Mouse (Mus musculus) neural tube, embryonic 15.5 days (tissue): ENCODE data around the gene Shisa7. TPM values are rescaled to one million over a fixed set of nuclear protein-coding genes. Genes with fewer than 3 reads are reported as not detected.
"Not testable (repeated sequence)": the region's sequence is repeated elsewhere in the genome, so short reads cannot be mapped to it uniquely, and the experiment has no call there.

Source experiments
- ATAC-seq: fragments of 200-750 bp; cut with Nextera tagmentation; 2 replicates; pipeline ENCODE4 v1.8.0; 2017; ENCODE audit warnings: mild to moderate bottlenecking, moderate TSS enrichment, moderate library complexity; ENCODE audit not compliant: low FRiP score
- H3K27ac ChIP-seq: fragments of 300-500 bp; sonication (generic); replicated peaks from 2 replicates; pipeline ENCODE4 v1.5.1; 2015; ENCODE audit warnings: mild to moderate bottlenecking, inconsistent platforms
- H3K27me3 ChIP-seq: fragments of 300-500 bp; sonication (generic); replicated peaks from 2 replicates; pipeline ENCODE4 v1.6.1; 2015; ENCODE audit warnings: inconsistent platforms
- H3K36me3 ChIP-seq: fragments of 300-500 bp; sonication (generic); 2 replicates; pipeline ENCODE4 v1.6.1; 2015; ENCODE audit warnings: inconsistent platforms
- H3K4me1 ChIP-seq: fragments of 300-500 bp; sonication (generic); 2 replicates; pipeline ENCODE4 v1.6.1; 2015; ENCODE audit warnings: inconsistent platforms
- H3K4me2 ChIP-seq: fragments of 300-500 bp; sonication (generic); 2 replicates; pipeline ENCODE4 v1.6.1; 2015; ENCODE audit warnings: inconsistent platforms, mild to moderate bottlenecking, moderate library complexity
- H3K4me3 ChIP-seq: fragments of 300-500 bp; sonication (generic); replicated peaks from 2 replicates; pipeline ENCODE4 v1.5.1; 2015; ENCODE audit warnings: mild to moderate bottlenecking, inconsistent platforms
- H3K9ac ChIP-seq: fragments of 300-500 bp; sonication (generic); replicated peaks from 2 replicates; pipeline ENCODE4 v1.6.1; 2015; ENCODE audit warnings: mild to moderate bottlenecking, inconsistent platforms
- H3K9me3 ChIP-seq: fragments of 300-500 bp; sonication (generic); replicated peaks from 2 replicates; pipeline ENCODE4 v1.6.1; 2016; ENCODE audit warnings: inconsistent platforms
- WGBS: fragments of 180-500 bp; shearing (Covaris S2); methylation state at CpG from one replicate; pipeline ENCODE4 v1.1.7; 2015; ENCODE audit warnings: mixed read lengths; 5-methylcytosine and 5-hydroxymethylcytosine counted together
- polyA plus RNA-seq: library from polyadenylated mRNA; unstranded; fragments of >200 nt; fragmentation: Nextera tagmentation; extraction: Ambion mirVana; gene quantifications from 2 replicates; pipeline ENCODE4 v1.2.1, GENCODE M21; 2015

The Shisa7 gene
- polyA plus RNA-seq, result 10.6 and 11.3 TPM in 2 replicates

DNA sequence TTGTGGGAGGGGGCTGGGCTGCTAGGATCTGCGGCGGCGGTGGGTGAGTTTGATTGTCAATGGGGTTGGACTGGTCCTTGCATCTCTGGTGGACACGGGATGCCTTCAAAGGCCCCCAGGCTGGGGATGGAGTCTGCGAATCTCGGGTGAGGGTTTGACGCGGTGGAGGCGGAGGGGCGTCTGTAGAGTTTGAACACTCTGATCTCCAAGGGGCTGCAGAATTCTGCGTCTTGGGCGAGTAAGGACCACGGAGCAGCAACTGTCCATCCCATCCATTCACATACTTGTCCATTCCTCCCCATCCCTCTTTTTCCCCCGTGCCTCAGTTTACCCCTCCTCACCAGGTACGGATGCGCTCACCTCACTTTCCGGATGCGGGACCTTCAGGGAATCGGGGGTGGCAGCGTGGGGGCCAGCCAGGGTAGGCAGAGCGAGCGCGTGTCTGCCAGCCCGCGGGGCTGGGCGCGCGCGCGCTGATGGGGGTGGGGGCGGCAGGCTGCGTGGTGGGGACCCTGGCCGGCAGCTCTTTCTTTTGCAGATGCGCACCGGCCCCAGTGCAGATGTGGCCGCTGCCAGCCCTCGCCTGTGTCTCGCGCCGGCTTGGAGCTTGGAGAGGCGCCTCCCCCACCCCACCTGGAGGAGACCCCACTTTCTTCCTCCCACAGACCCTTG, at the start of gene Shisa7:
Gene Shisa7 (minus strand): TSS at position 452 of the 672 bp plus-strand sequence.
- Histone ChIP-seq H3K27ac (peak within 1 kb of the TSS; percentile 87), H3K9me3 (no peaks in the 10 kb centered on the region), H3K9ac (peak within 1 kb of the TSS; percentile 73), H3K4me2 (peak within 1 kb of the TSS; percentile 80), H3K4me3 (peak within 1 kb of the TSS; percentile 49), H3K4me1 (peaks cover 37% of the 10 kb centered on the region), H3K36me3 (no peaks in the 10 kb centered on the region), H3K27me3 (0 out of 2 replicates have a peak, but pooled peaks cover 4% of the 10 kb centered on the region)
- ATAC-seq, result peak; percentile 75
- WGBS, result under 1% methylated on average over 39 of the region's 41 CpGs

- Histone ChIP-seq H3K27ac (no peak overlapping the region), H3K9me3 (no peaks in the 10 kb centered on the region), H3K4me3 (no peak overlapping the region), H3K4me1 (no peaks in the 10 kb centered on the region), H3K27me3 (no peaks in the 10 kb centered on the region), H3K36me3 (no peaks in the 10 kb centered on the region), H3K4me2 (no peak overlapping the region), H3K9ac (no peak overlapping the region)
- WGBS, result 83% methylated on average over 4 of the region's 4 CpGs
- no peak for ATAC-seq
Measured at GRCm38 (mm10) chr7:4886680-4887079, 42.2 kb upstream of the Shisa7 start.

DNA sequence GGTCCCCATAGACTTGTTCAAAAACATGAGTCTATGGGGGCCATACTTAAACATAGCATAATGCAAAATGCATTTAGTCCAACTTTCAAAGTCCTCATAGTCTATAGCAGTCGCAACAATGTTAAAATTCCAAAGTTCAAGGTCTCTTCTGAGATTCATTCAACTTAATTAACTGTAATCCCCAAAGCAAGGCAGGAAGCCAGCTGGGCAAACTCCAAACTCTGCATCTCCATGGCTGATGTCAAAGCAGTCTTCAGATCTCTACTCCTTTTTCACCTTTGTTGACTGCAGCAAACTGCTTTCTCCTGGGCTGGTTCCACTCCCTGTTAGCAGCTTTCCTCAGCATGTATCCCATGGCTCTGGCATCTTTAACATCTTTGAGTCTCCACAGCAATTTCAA, 34.5 kb upstream of the Shisa7 start:
- 75% methylated on average over 1 of the region's 1 CpGs for WGBS
- H3K4me3 ChIP-seq, H3K27me3 ChIP-seq, H3K9ac ChIP-seq, H3K4me2 ChIP-seq, H3K36me3 ChIP-seq, H3K9me3 ChIP-seq, H3K27ac ChIP-seq, ATAC-seq: not testable (repeated sequence)
- H3K4me1 ChIP-seq, result peaks cover 15% of the 10 kb centered on the region

DNA sequence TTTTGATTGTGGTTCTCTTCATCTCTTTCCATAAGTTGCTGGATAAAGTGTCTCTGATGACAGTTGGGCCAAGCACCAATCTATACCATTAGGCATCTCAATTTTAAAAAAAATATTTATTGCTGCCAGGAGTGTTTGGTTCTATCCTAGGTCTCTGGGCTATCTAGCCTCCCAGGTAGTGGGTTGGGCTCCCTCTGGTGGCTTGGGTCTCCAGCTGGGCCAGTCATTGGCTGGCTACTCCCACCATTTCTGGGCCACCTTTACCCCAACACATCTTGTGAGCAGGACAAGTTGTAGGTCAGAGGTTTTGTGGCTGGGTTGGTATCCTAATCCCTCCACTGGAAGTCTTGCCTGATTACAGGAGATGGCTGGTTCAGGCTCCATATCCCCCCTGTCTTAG, 33.7 kb upstream of the Shisa7 start:
- H3K9me3 ChIP-seq, result no peaks in the 10 kb centered on the region

DNA sequence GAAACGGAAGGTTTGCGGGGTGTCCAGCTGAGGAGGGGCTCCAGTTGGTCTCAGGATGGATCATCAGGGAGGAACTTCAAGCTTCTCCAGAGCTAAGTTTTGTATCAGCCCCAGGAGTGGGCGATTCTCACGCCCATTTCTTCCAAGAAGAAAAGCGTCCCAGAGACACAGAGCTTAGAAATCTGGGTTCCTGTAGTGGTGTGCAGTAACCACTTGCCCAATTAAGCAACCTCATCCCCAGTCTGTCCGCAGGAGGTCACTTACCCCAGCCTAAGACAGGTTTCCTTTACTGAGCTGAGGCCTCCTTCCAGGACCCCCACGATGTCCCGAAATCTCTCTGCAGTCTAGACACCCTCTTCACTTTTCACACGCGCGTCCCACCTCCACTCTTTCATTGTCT, 32.7 kb upstream of the Shisa7 start:
- peak overlapping the region; percentile 56 for H3K4me3 ChIP-seq
- peaks cover 15% of the 10 kb centered on the region for H3K4me1 ChIP-seq
- no peaks in the 10 kb centered on the region for H3K36me3 ChIP-seq
- peak overlapping the region; percentile 93 for H3K4me2 ChIP-seq
- H3K9ac ChIP-seq, result peak overlapping the region; percentile 62
- ATAC-seq, result peak; percentile 53; the same call in 1 of the 2 replicates
- H3K9me3 ChIP-seq, result no peaks in the 10 kb centered on the region
- H3K27me3 ChIP-seq, result no peaks in the 10 kb centered on the region
- H3K27ac ChIP-seq, result no peak overlapping the region
- WGBS, result 10% methylated on average over 11 of the region's 11 CpGs

More for the DNA sequence above, 33.7 kb upstream of the Shisa7 start:
- H3K27ac ChIP-seq, result no peak overlapping the region
- no peak for ATAC-seq
- H3K4me1 ChIP-seq, result peaks cover 15% of the 10 kb centered on the region
- no peaks in the 10 kb centered on the region for H3K36me3 ChIP-seq
- H3K27me3 ChIP-seq, result no peaks in the 10 kb centered on the region
- no peak overlapping the region for H3K4me2 ChIP-seq
- H3K4me3 ChIP-seq, result no peak overlapping the region
- H3K9ac ChIP-seq, result no peak overlapping the region

DNA sequence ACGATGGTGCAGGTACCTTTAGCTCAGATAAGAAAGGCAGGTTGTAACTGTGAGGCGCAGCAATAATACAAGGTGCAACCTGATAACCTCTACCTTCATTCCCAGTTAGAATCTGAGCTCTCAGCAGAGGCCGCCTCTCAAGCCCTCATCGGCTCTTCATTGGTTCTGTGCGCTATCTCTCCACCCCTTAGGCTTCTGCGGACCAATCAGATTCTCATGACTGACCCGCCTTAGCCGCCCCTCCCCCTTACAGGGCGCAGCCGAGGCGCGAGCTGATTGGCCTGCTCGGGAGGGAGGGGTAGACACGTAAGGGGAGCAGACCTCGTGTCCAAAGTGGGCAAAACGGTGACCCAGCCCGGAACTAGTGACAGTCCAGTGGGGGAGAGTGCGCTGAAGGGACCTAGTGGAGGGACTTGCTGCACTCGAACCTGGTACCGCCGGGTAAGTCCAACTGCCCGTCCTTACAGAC, 32.3 kb upstream of the Shisa7 start, which contains the start of gene Isoc2a:
Gene Isoc2a (plus strand): TSS at position 401 of the 469 bp plus-strand sequence.
- Histone ChIP-seq H3K36me3 (no peaks in the 10 kb centered on the region), H3K27me3 (no peaks in the 10 kb centered on the region), H3K4me1 (peaks cover 15% of the 10 kb centered on the region), H3K9ac (peak within 1 kb of the TSS; percentile 62), H3K27ac (peak within 1 kb of the TSS; percentile 54), H3K9me3 (no peaks in the 10 kb centered on the region), H3K4me3 (peak within 1 kb of the TSS; percentile 56), H3K4me2 (peak within 1 kb of the TSS; percentile 93)
- peak; percentile 100 for ATAC-seq
- WGBS, result under 1% methylated on average over 22 of the region's 22 CpGs

GRCm38 (mm10) chr7:4870133-4870532, 25.6 kb upstream of the Shisa7 start, which contains the start of gene Isoc2b:
Gene Isoc2b, minus strand, starts transcription at chr7:4870258.
- 68% methylated on average over 6 of the region's 6 CpGs for WGBS
- ATAC-seq, result no peak

GRCm38 (mm10) chr7:4866631-4867180, 22.2 kb upstream of the Shisa7 start:
- H3K36me3 ChIP-seq, result no peaks in the 10 kb centered on the region
- no peak for ATAC-seq
- H3K4me1 ChIP-seq, result peaks cover 17% of the 10 kb centered on the region
- no peaks in the 10 kb centered on the region for H3K27me3 ChIP-seq
- H3K4me3 ChIP-seq, result peak overlapping the region; percentile 51
- peak overlapping the region; percentile 77 for H3K27ac ChIP-seq
- peak overlapping the region; percentile 71 for H3K4me2 ChIP-seq
- no peaks in the 10 kb centered on the region for H3K9me3 ChIP-seq
- 34% methylated on average over 10 of the region's 10 CpGs for WGBS
- peak overlapping the region; percentile 52 for H3K9ac ChIP-seq

More at GRCm38 (mm10) chr7:4870133-4870532, 25.6 kb upstream of the Shisa7 start, which contains the start of gene Isoc2b:
- H3K9me3 ChIP-seq, result no peaks in the 10 kb centered on the region
- no peak within 1 kb of the TSS for H3K4me2 ChIP-seq
- H3K9ac ChIP-seq, result no peak within 1 kb of the TSS
- no peak within 1 kb of the TSS for H3K4me3 ChIP-seq
- H3K4me1 ChIP-seq, result peaks cover 17% of the 10 kb centered on the region
- no peaks in the 10 kb centered on the region for H3K36me3 ChIP-seq
- H3K27me3 ChIP-seq, result no peaks in the 10 kb centered on the region
- H3K27ac ChIP-seq, result no peak within 1 kb of the TSS

DNA sequence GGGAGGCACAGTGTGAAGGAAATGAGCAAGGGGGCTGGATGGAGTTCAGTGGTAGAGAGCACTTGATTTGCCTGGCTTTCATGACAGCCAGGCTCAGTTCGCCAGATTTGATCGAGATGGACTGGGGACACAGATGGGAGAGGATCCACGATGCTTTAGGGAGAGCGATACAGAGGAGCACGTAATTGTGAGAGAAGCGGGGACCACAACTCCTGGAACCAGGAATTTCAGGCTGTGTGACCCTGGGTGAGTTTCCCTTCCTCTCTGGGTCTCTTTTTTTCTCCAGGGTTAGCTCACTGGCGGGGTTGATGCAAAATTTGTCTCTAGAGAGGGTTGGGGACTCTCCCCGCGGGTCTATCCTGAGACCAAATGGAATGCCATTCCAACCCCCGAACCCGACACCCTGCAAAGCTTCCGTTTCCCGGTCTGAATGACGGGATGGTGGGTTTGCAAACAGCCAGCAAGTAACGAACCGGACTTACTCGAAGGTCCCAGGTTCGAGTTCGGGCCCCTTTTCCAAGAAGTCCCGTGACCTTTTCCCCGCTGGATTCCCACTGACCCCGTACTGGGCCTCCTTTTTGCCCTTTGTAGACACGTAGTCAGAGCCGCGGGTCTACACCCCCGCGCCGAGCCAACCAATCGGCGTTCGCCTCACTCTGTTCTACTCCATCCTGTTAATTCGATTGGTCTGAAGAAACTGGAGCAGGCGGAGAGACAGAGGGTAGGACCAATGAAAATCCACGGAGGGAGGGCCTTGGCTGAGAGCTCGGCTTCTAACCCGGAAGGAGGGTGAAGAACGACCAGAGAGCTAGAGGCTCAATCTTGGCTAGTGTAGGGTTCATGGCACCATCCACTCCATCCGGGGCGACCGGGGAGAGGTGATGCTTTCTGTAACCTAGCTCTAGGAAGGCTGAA, 21.3 kb upstream of the Shisa7 start:
- Histone ChIP-seq H3K4me3 (peak overlapping the region; percentile 51), H3K9me3 (no peaks in the 10 kb centered on the region), H3K36me3 (no peaks in the 10 kb centered on the region), H3K9ac (peak overlapping the region; percentile 54), H3K4me1 (peaks cover 17% of the 10 kb centered on the region), H3K27me3 (no peaks in the 10 kb centered on the region), H3K27ac (peak overlapping the region; percentile 79), H3K4me2 (peak overlapping the region; percentile 71)
- ATAC-seq, result peak; percentile 100
- WGBS, result 4% methylated on average over 40 of the region's 40 CpGs

DNA sequence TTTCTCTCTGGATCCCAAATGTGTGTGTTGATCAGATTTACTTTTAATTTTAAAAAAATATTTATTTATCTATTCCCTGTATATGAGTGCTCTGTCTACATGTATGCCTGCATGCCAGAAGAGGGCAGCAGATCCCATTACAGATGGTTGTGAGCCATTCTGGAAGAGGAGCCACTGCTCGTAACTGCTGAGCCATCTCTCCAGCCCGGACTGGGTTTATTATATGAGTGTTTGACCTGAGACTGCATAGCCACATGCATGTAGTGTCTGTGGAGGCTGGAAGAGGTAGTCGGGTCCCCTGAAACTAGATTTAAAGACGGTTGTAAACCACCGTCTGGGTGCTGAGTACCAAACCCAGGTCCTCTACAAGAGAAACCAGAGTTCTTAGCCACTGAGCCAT, 20.6 kb upstream of the Shisa7 start:
- ATAC-seq, result peak; percentile 30
- no peak overlapping the region for H3K9ac ChIP-seq

GRCm38 (mm10) chr7:4864130-4864845, 19.8 kb upstream of the Shisa7 start:
- H3K36me3 ChIP-seq, result no peaks in the 10 kb centered on the region
- H3K27me3 ChIP-seq, result no peaks in the 10 kb centered on the region
- WGBS, result 84% methylated on average over 5 of the region's 5 CpGs

More for the DNA sequence above, 20.6 kb upstream of the Shisa7 start:
- H3K4me3 ChIP-seq, result peak overlapping the region; percentile 51
- H3K27ac ChIP-seq, result peak overlapping the region; percentile 79
- H3K9me3 ChIP-seq, result no peaks in the 10 kb centered on the region
- H3K27me3 ChIP-seq, result no peaks in the 10 kb centered on the region
- H3K4me2 ChIP-seq, result peak overlapping the region; percentile 71
- 58% methylated on average over 5 of the region's 5 CpGs for WGBS
- H3K36me3 ChIP-seq, result no peaks in the 10 kb centered on the region
- peaks cover 17% of the 10 kb centered on the region for H3K4me1 ChIP-seq

More at GRCm38 (mm10) chr7:4864130-4864845, 19.8 kb upstream of the Shisa7 start:
- Histone ChIP-seq H3K4me2 (no peak overlapping the region), H3K9me3 (no peaks in the 10 kb centered on the region), H3K4me3 (no peak overlapping the region), H3K4me1 (peaks cover 17% of the 10 kb centered on the region), H3K27ac (no peak overlapping the region), H3K9ac (no peak overlapping the region)
- ATAC-seq, result no peak
